Mouse (Mus musculus) hindbrain, embryonic 11.5 days (tissue): ENCODE data around the gene Olfr671. TPM values are rescaled to one million over a fixed set of nuclear protein-coding genes. Genes with fewer than 3 reads are reported as not detected.
"Not testable (repeated sequence)": the region's sequence is repeated elsewhere in the genome, so short reads cannot be mapped to it uniquely, and the experiment has no call there.

Experiments
- ATAC-seq: fragments of 200-750 bp; cut with Nextera tagmentation; 2 replicates; pipeline ENCODE4 v1.8.0; 2017; ENCODE audit warnings: mild to moderate bottlenecking, moderate TSS enrichment, moderate library complexity; ENCODE audit not compliant: low FRiP score
- DNase-seq: peaks from one replicate; pipeline ENCODE4 v3.0.0-alpha.2; 2015; ENCODE audit warnings: low spot score
- H3K27ac ChIP-seq: fragments of 300-500 bp; sonication (generic); 2 replicates; pipeline ENCODE4 v1.5.1; 2014; ENCODE audit warnings: mild to moderate bottlenecking, low read depth, low read length
- H3K27me3 ChIP-seq: fragments of 300-500 bp; sonication (generic); 2 replicates; pipeline ENCODE4 v1.6.1; 2014; ENCODE audit warnings: mild to moderate bottlenecking, low read length, moderate library complexity, mixed read lengths; ENCODE audit not compliant: control insufficient read depth, insufficient read depth
- H3K36me3 ChIP-seq: fragments of 300-500 bp; sonication (generic); 2 replicates; pipeline ENCODE4 v1.6.1; 2014; ENCODE audit warnings: mild to moderate bottlenecking, low read length, moderate library complexity, mixed read lengths; ENCODE audit not compliant: control insufficient read depth, insufficient read depth
- H3K4me1 ChIP-seq: fragments of 300-500 bp; sonication (generic); replicated peaks from 2 replicates; pipeline ENCODE4 v1.6.1; 2014; ENCODE audit warnings: low read length, mixed read lengths; ENCODE audit not compliant: control insufficient read depth, insufficient read depth
- H3K4me2 ChIP-seq: fragments of 300-500 bp; sonication (generic); replicated peaks from 2 replicates; pipeline ENCODE4 v1.6.1; 2014; ENCODE audit warnings: mild to moderate bottlenecking, low read depth, low read length
- H3K4me3 ChIP-seq: fragments of 300-500 bp; sonication (generic); 2 replicates; pipeline ENCODE4 v1.5.1; 2014; ENCODE audit warnings: low read depth, low read length
- H3K9ac ChIP-seq: fragments of 300-500 bp; sonication (generic); 2 replicates; pipeline ENCODE4 v1.6.1; 2014; ENCODE audit warnings: low read depth, low read length
- H3K9me3 ChIP-seq: fragments of 300-500 bp; sonication (generic); 2 replicates; pipeline ENCODE4 v1.6.1; 2016; ENCODE audit warnings: low read length; ENCODE audit not compliant: control insufficient read depth
- WGBS: fragments of 180-500 bp; shearing (Covaris S2); extraction: QIAGEN DNeasy Blood & Tissue Kit; methylation state at CpG from one replicate; pipeline ENCODE4 v1.1.7; 2014; 5-methylcytosine and 5-hydroxymethylcytosine counted together
- polyA plus RNA-seq: library from polyadenylated mRNA; unstranded; fragments of >200 nt; fragmentation: Nextera tagmentation; extraction: Ambion mirVana; gene quantifications from 2 replicates; pipeline ENCODE4 v1.2.1, GENCODE M21; 2014

Gene Olfr671
- not detected in 2 replicates for polyA plus RNA-seq

GRCm38 (mm10) chr7:104979026-104979425 is at the start of gene Olfr671:
Olfr671 (minus strand) TSS chr7:104979126.
- no peaks in the 10 kb centered on the region for H3K9me3 ChIP-seq
- WGBS: 91% methylated on average over 1 of the region's 1 CpGs

GRCm38 (mm10) chr7:105028360-105028759 is 49.4 kb upstream of the Olfr671 start, which contains the start of gene Olfr675:
Olfr675 (minus strand) TSS chr7:105028460.
- WGBS: 79% methylated on average over 1 of the region's 1 CpGs
- H3K4me1 ChIP-seq: no peaks in the 10 kb centered on the region
- H3K9me3 ChIP-seq: no peaks in the 10 kb centered on the region
- DNase-seq: no peak
- H3K4me2 ChIP-seq: no peak within 1 kb of the TSS
- ATAC-seq: no peak
- no peak within 1 kb of the TSS for H3K27ac ChIP-seq
- H3K4me3 ChIP-seq: no peak within 1 kb of the TSS
- no peaks in the 10 kb centered on the region for H3K27me3 ChIP-seq
- no peaks in the 10 kb centered on the region for H3K36me3 ChIP-seq
- H3K9ac ChIP-seq: no peak within 1 kb of the TSS

More at GRCm38 (mm10) chr7:104979026-104979425, at the start of gene Olfr671:
- H3K36me3 ChIP-seq: no peaks in the 10 kb centered on the region
- no peaks in the 10 kb centered on the region for H3K27me3 ChIP-seq
- H3K27ac ChIP-seq: no peak within 1 kb of the TSS
- H3K4me2 ChIP-seq: no peak within 1 kb of the TSS
- no peaks in the 10 kb centered on the region for H3K4me1 ChIP-seq
- ATAC-seq (no peak), DNase-seq (no peak)
- H3K4me3 ChIP-seq: no peak within 1 kb of the TSS
- no peak within 1 kb of the TSS for H3K9ac ChIP-seq

GRCm38 (mm10) chr7:105022530-105022929 is 43.6 kb upstream of the Olfr671 start:
- no peaks in the 10 kb centered on the region for H3K36me3 ChIP-seq
- ATAC-seq: no peak
- H3K27ac ChIP-seq: no peak overlapping the region
- H3K4me3 ChIP-seq: no peak overlapping the region
- H3K27me3 ChIP-seq: no peaks in the 10 kb centered on the region
- no peak overlapping the region for H3K9ac ChIP-seq
- no peaks in the 10 kb centered on the region for H3K4me1 ChIP-seq
- DNase-seq: no peak
- WGBS: 88% methylated on average over 1 of the region's 1 CpGs
- no peaks in the 10 kb centered on the region for H3K9me3 ChIP-seq
- H3K4me2 ChIP-seq: no peak overlapping the region

- H3K36me3 ChIP-seq: no peaks in the 10 kb centered on the region
- no peaks in the 10 kb centered on the region for H3K4me1 ChIP-seq
- no peaks in the 10 kb centered on the region for H3K27me3 ChIP-seq
- no peak within 1 kb of the TSS for H3K9ac ChIP-seq
- no peak within 1 kb of the TSS for H3K27ac ChIP-seq
- no peaks in the 10 kb centered on the region for H3K9me3 ChIP-seq
- H3K4me2 ChIP-seq: no peak within 1 kb of the TSS
- DNase-seq (no peak), ATAC-seq (no peak)
- no peak within 1 kb of the TSS for H3K4me3 ChIP-seq
Observed at GRCm38 (mm10) chr7:105001929-105002328, 23.0 kb upstream of the Olfr671 start, which contains the start of gene Olfr672. Olfr672 (minus strand) TSS chr7:105002029.

GRCm38 (mm10) chr7:104972507-104972906 is 6.4 kb downstream of the Olfr671 start:
- not testable (repeated sequence) for H3K27ac ChIP-seq, H3K27me3 ChIP-seq, ATAC-seq, H3K9me3 ChIP-seq, DNase-seq, H3K9ac ChIP-seq, H3K4me1 ChIP-seq, H3K36me3 ChIP-seq, H3K4me2 ChIP-seq, H3K4me3 ChIP-seq
- WGBS: 76% methylated on average over 2 of the region's 2 CpGs

GRCm38 (mm10) chr7:104962520-104962919 is 16.4 kb downstream of the Olfr671 start, which contains the start of gene Olfr670:
Olfr670 (minus strand) TSS chr7:104962620.
- no peaks in the 10 kb centered on the region for H3K36me3 ChIP-seq
- no peak for DNase-seq
- no peaks in the 10 kb centered on the region for H3K4me1 ChIP-seq
- H3K9ac ChIP-seq: no peak within 1 kb of the TSS
- H3K27ac ChIP-seq: no peak within 1 kb of the TSS
- WGBS: 60% methylated on average over 1 of the region's 1 CpGs
- H3K4me3 ChIP-seq: no peak within 1 kb of the TSS
- no peaks in the 10 kb centered on the region for H3K27me3 ChIP-seq
- ATAC-seq: no peak
- H3K9me3 ChIP-seq: no peaks in the 10 kb centered on the region
- H3K4me2 ChIP-seq: no peak within 1 kb of the TSS

- not testable (repeated sequence) for H3K27ac ChIP-seq, H3K9me3 ChIP-seq, H3K9ac ChIP-seq, DNase-seq, H3K4me1 ChIP-seq, H3K27me3 ChIP-seq, ATAC-seq, H3K4me2 ChIP-seq, H3K4me3 ChIP-seq, H3K36me3 ChIP-seq
- WGBS: 94% methylated on average over 16 of the region's 16 CpGs
Observed at GRCm38 (mm10) chr7:104950234-104950633, 28.7 kb downstream of the Olfr671 start.

- no peak within 1 kb of the TSS for H3K4me2 ChIP-seq
- no peak within 1 kb of the TSS for H3K4me3 ChIP-seq
- 79% methylated on average over 1 of the region's 1 CpGs for WGBS
- H3K27me3 ChIP-seq: no peaks in the 10 kb centered on the region
- no peak for ATAC-seq
- no peak within 1 kb of the TSS for H3K9ac ChIP-seq
- H3K4me1 ChIP-seq: no peaks in the 10 kb centered on the region
- no peak for DNase-seq
- H3K27ac ChIP-seq: no peak within 1 kb of the TSS
- H3K9me3 ChIP-seq: no peaks in the 10 kb centered on the region
- H3K36me3 ChIP-seq: no peaks in the 10 kb centered on the region
Observed at GRCm38 (mm10) chr7:104933940-104934339, 45.0 kb downstream of the Olfr671 start, which contains the start of gene Olfr669. Olfr669 (plus strand) TSS chr7:104934240.

- Histone ChIP-seq H3K9ac (no peak within 1 kb of the TSS), H3K27ac (no peak within 1 kb of the TSS), H3K4me1 (no peaks in the 10 kb centered on the region), H3K9me3 (no peaks in the 10 kb centered on the region), H3K27me3 (no peaks in the 10 kb centered on the region), H3K36me3 (no peaks in the 10 kb centered on the region), H3K4me2 (no peak within 1 kb of the TSS), H3K4me3 (no peak within 1 kb of the TSS)
- ATAC-seq (no peak), DNase-seq (no peak)
- WGBS: 82% methylated on average over 1 of the region's 1 CpGs
Observed at GRCm38 (mm10) chr7:104927957-104928356, 51.0 kb downstream of the Olfr671 start, which contains the start of gene Olfr668. Olfr668 (minus strand) TSS chr7:104928057.
